Mouse (Mus musculus) right cerebral cortex, postnatal 25 days (tissue): ENCODE measurements around the gene Tbp.

Experiments used
- DNase-seq: peaks from one replicate; pipeline ENCODE4 v3.0.0; 2022

The Tbp gene

GRCm38 (mm10) chr17:15499656-15500394 is at the start of gene Tbp, which contains the start of gene Psmb1:
Gene Tbp (plus strand): TSS chr17:15499888.
Gene Psmb1 (minus strand): TSS chr17:15499751.
- DNase-seq, result peak; percentile 97

- DNase-seq, result no peak
These were observed 44.5 kb upstream of the Tbp start for GRCm38 (mm10) chr17:15455203-15455602.

GRCm38 (mm10) chr17:15456595-15456994 is 43.1 kb upstream of the Tbp start:
- no peak for DNase-seq

- no peak for DNase-seq
These were observed 39.9 kb upstream of the Tbp start for GRCm38 (mm10) chr17:15459761-15460160.

GRCm38 (mm10) chr17:15461921-15462495 is 37.7 kb upstream of the Tbp start:
- no peak for DNase-seq

- peak; percentile 31 for DNase-seq
These were observed 32.0 kb upstream of the Tbp start for GRCm38 (mm10) chr17:15467669-15468068.

GRCm38 (mm10) chr17:15472671-15473070 is 27.0 kb upstream of the Tbp start:
- no peak for DNase-seq

- DNase-seq, result no peak
These were observed 9.1 kb upstream of the Tbp start for GRCm38 (mm10) chr17:15490542-15490941.

- peak; percentile 94 for DNase-seq
These were observed 1.6 kb upstream of the Tbp start for GRCm38 (mm10) chr17:15497882-15498752.

GRCm38 (mm10) chr17:15498753-15499113 is 955 bp upstream of the Tbp start:
- no peak for DNase-seq

- no peak for DNase-seq
These were observed 11.0 kb downstream of the Tbp start for GRCm38 (mm10) chr17:15510694-15511093.

- DNase-seq, result no peak
These were observed 18.1 kb downstream of the Tbp start for GRCm38 (mm10) chr17:15517776-15518175.

GRCm38 (mm10) chr17:15518186-15518585 is 18.5 kb downstream of the Tbp start:
- DNase-seq, result no peak

- no peak for DNase-seq
These were observed 19.1 kb downstream of the Tbp start for GRCm38 (mm10) chr17:15518766-15519165.

- DNase-seq, result peak; percentile 15
These were observed 26.6 kb downstream of the Tbp start for GRCm38 (mm10) chr17:15526304-15526703.

- DNase-seq, result peak; percentile 90
These were observed 27.5 kb downstream of the Tbp start, which contains the start of gene Pdcd2 for GRCm38 (mm10) chr17:15526986-15527810. Gene Pdcd2 (minus strand): TSS chr17:15527301.

GRCm38 (mm10) chr17:15527811-15528136 is 28.1 kb downstream of the Tbp start:
- no peak for DNase-seq

GRCm38 (mm10) chr17:15528887-15529286 is 29.2 kb downstream of the Tbp start:
- no peak for DNase-seq

- DNase-seq, result peak; percentile 28
These were observed 30.5 kb downstream of the Tbp start for GRCm38 (mm10) chr17:15530141-15530540.

- DNase-seq, result peak; percentile 49
These were observed 35.6 kb downstream of the Tbp start for GRCm38 (mm10) chr17:15535162-15535800.

GRCm38 (mm10) chr17:15535943-15536342 is 36.3 kb downstream of the Tbp start:
- DNase-seq, result no peak

- no peak for DNase-seq
These were observed 36.8 kb downstream of the Tbp start for GRCm38 (mm10) chr17:15536457-15536904.
